Mouse (Mus musculus) hindbrain, embryonic 11.5 days (tissue): ENCODE measurements around the gene Gm21992. TPM values are rescaled to one million over a fixed set of nuclear protein-coding genes. Genes with fewer than 3 reads are reported as not detected.
A peak's percentile ranks its signal among the peaks of the same experiment; 100 is the strongest.
"Not testable (repeated sequence)": the region's sequence is repeated elsewhere in the genome, so short reads cannot be mapped to it uniquely, and the experiment has no call there.

Experiments
- ATAC-seq: fragments of 200-750 bp; cut with Nextera tagmentation; 2 replicates; pipeline ENCODE4 v1.8.0; 2017; ENCODE audit warnings: mild to moderate bottlenecking, moderate TSS enrichment, moderate library complexity; ENCODE audit not compliant: low FRiP score
- DNase-seq: peaks from one replicate; pipeline ENCODE4 v3.0.0-alpha.2; 2015; ENCODE audit warnings: low spot score
- H3K27ac ChIP-seq: fragments of 300-500 bp; sonication (generic); 2 replicates; pipeline ENCODE4 v1.5.1; 2014; ENCODE audit warnings: mild to moderate bottlenecking, low read depth, low read length
- H3K27me3 ChIP-seq: fragments of 300-500 bp; sonication (generic); 2 replicates; pipeline ENCODE4 v1.6.1; 2014; ENCODE audit warnings: mild to moderate bottlenecking, low read length, moderate library complexity, mixed read lengths; ENCODE audit not compliant: control insufficient read depth, insufficient read depth
- H3K36me3 ChIP-seq: fragments of 300-500 bp; sonication (generic); 2 replicates; pipeline ENCODE4 v1.6.1; 2014; ENCODE audit warnings: mild to moderate bottlenecking, low read length, moderate library complexity, mixed read lengths; ENCODE audit not compliant: control insufficient read depth, insufficient read depth
- H3K4me1 ChIP-seq: fragments of 300-500 bp; sonication (generic); replicated peaks from 2 replicates; pipeline ENCODE4 v1.6.1; 2014; ENCODE audit warnings: low read length, mixed read lengths; ENCODE audit not compliant: control insufficient read depth, insufficient read depth
- H3K4me2 ChIP-seq: fragments of 300-500 bp; sonication (generic); replicated peaks from 2 replicates; pipeline ENCODE4 v1.6.1; 2014; ENCODE audit warnings: mild to moderate bottlenecking, low read depth, low read length
- H3K4me3 ChIP-seq: fragments of 300-500 bp; sonication (generic); 2 replicates; pipeline ENCODE4 v1.5.1; 2014; ENCODE audit warnings: low read depth, low read length
- H3K9ac ChIP-seq: fragments of 300-500 bp; sonication (generic); 2 replicates; pipeline ENCODE4 v1.6.1; 2014; ENCODE audit warnings: low read depth, low read length
- H3K9me3 ChIP-seq: fragments of 300-500 bp; sonication (generic); 2 replicates; pipeline ENCODE4 v1.6.1; 2016; ENCODE audit warnings: low read length; ENCODE audit not compliant: control insufficient read depth
- WGBS: fragments of 180-500 bp; shearing (Covaris S2); extraction: QIAGEN DNeasy Blood & Tissue Kit; methylation state at CpG from one replicate; pipeline ENCODE4 v1.1.7; 2014; 5-methylcytosine and 5-hydroxymethylcytosine counted together
- polyA plus RNA-seq: library from polyadenylated mRNA; unstranded; fragments of >200 nt; fragmentation: Nextera tagmentation; extraction: Ambion mirVana; gene quantifications from 2 replicates; pipeline ENCODE4 v1.2.1, GENCODE M21; 2014

Gene Gm21992
- polyA plus RNA-seq, 1 experiment from 2014 or later: 37.1 TPM

- WGBS: 92% methylated on average over 2 of the region's 2 CpGs
- no peaks in the 10 kb centered on the region for H3K4me1 ChIP-seq
- H3K4me3 ChIP-seq: no peak overlapping the region
- ATAC-seq: no peak
- H3K27me3 ChIP-seq: no peaks in the 10 kb centered on the region
- H3K36me3 ChIP-seq: peaks cover 10% of the 10 kb centered on the region
- H3K27ac ChIP-seq: no peak overlapping the region
- H3K4me2 ChIP-seq: no peak overlapping the region
- no peak for DNase-seq
- no peaks in the 10 kb centered on the region for H3K9me3 ChIP-seq
- no peak overlapping the region for H3K9ac ChIP-seq
Observed at GRCm38 (mm10) chr19:4782891-4783290, 28.5 kb downstream of the Gm21992 start.

- WGBS: 84% methylated on average over 3 of the region's 3 CpGs
- no peak overlapping the region for H3K27ac ChIP-seq
- no peaks in the 10 kb centered on the region for H3K36me3 ChIP-seq
Observed at GRCm38 (mm10) chr19:4772785-4773184, 38.6 kb downstream of the Gm21992 start.

GRCm38 (mm10) chr19:4767507-4768148, 43.8 kb downstream of the Gm21992 start:
- H3K9ac ChIP-seq: no peak overlapping the region
- DNase-seq (no peak), ATAC-seq (no peak)
- H3K36me3 ChIP-seq: no peaks in the 10 kb centered on the region
- 90% methylated on average over 8 of the region's 12 CpGs for WGBS
- no peaks in the 10 kb centered on the region for H3K27me3 ChIP-seq
- no peaks in the 10 kb centered on the region for H3K9me3 ChIP-seq
- no peak overlapping the region for H3K4me2 ChIP-seq
- no peak overlapping the region for H3K27ac ChIP-seq
- H3K4me3 ChIP-seq: no peak overlapping the region
- no peaks in the 10 kb centered on the region for H3K4me1 ChIP-seq

More at GRCm38 (mm10) chr19:4772785-4773184, 38.6 kb downstream of the Gm21992 start:
- no peaks in the 10 kb centered on the region for H3K4me1 ChIP-seq
- H3K4me3 ChIP-seq: no peak overlapping the region
- DNase-seq (no peak), ATAC-seq (no peak)
- H3K27me3 ChIP-seq: no peaks in the 10 kb centered on the region
- no peak overlapping the region for H3K9ac ChIP-seq
- H3K9me3 ChIP-seq: no peaks in the 10 kb centered on the region
- H3K4me2 ChIP-seq: no peak overlapping the region

GRCm38 (mm10) chr19:4762876-4763275, 48.5 kb downstream of the Gm21992 start:
- peaks cover 3% of the 10 kb centered on the region; the same call in 1 of the 2 replicates for H3K36me3 ChIP-seq
- H3K9me3 ChIP-seq: no peaks in the 10 kb centered on the region
- no peak overlapping the region for H3K4me3 ChIP-seq
- no peaks in the 10 kb centered on the region for H3K27me3 ChIP-seq
- H3K9ac ChIP-seq: no peak overlapping the region
- 76% methylated on average over 1 of the region's 1 CpGs for WGBS
- H3K4me1 ChIP-seq: no peaks in the 10 kb centered on the region
- no peak overlapping the region for H3K27ac ChIP-seq
- ATAC-seq (no peak), DNase-seq (no peak)
- no peak overlapping the region for H3K4me2 ChIP-seq

GRCm38 (mm10) chr19:4760544-4760943, 50.9 kb downstream of the Gm21992 start:
- ATAC-seq, DNase-seq, H3K27me3 ChIP-seq, H3K9ac ChIP-seq, H3K36me3 ChIP-seq, H3K4me3 ChIP-seq, H3K9me3 ChIP-seq, H3K4me2 ChIP-seq, H3K4me1 ChIP-seq, H3K27ac ChIP-seq: not testable (repeated sequence)
- WGBS: 94% methylated on average over 8 of the region's 8 CpGs

- WGBS: 10% methylated on average over 9 of the region's 9 CpGs
Observed at GRCm38 (mm10) chr19:4756921-4757320, 54.5 kb downstream of the Gm21992 start.

GRCm38 (mm10) chr19:4756193-4756911, 55.1 kb downstream of the Gm21992 start, which contains the start of gene Rbm4b:
Rbm4b (plus strand) TSS chr19:4756497.
- WGBS: under 1% methylated on average over 65 of the region's 65 CpGs
- Histone ChIP-seq H3K27me3 (no peaks in the 10 kb centered on the region), H3K4me3 (peak within 1 kb of the TSS; percentile 68), H3K9me3 (no peaks in the 10 kb centered on the region), H3K9ac (peak within 1 kb of the TSS; percentile 86), H3K27ac (peak within 1 kb of the TSS; percentile 97), H3K36me3 (no peaks in the 10 kb centered on the region), H3K4me1 (peaks cover 3% of the 10 kb centered on the region; the same call in 1 of the 2 replicates), H3K4me2 (peak within 1 kb of the TSS; percentile 67)
- peak; percentile 100 for DNase-seq
- peak; percentile 97 for ATAC-seq

More at GRCm38 (mm10) chr19:4756921-4757320, 54.5 kb downstream of the Gm21992 start:
- Histone ChIP-seq H3K9ac (peak overlapping the region; percentile 86), H3K9me3 (no peaks in the 10 kb centered on the region), H3K4me3 (peak overlapping the region; percentile 68), H3K27me3 (no peaks in the 10 kb centered on the region), H3K4me1 (peaks cover 3% of the 10 kb centered on the region; the same call in 1 of the 2 replicates), H3K36me3 (peaks cover 2% of the 10 kb centered on the region; the same call in 1 of the 2 replicates), H3K4me2 (peak overlapping the region; percentile 67), H3K27ac (peak overlapping the region; percentile 97)
- DNase-seq (no peak), ATAC-seq (no peak)

GRCm38 (mm10) chr19:4755565-4756192, 55.7 kb downstream of the Gm21992 start:
- WGBS: under 1% methylated on average over 10 of the region's 10 CpGs
- peaks cover 3% of the 10 kb centered on the region; the same call in 1 of the 2 replicates for H3K4me1 ChIP-seq
- peak overlapping the region; percentile 62 for H3K4me2 ChIP-seq
- no peaks in the 10 kb centered on the region for H3K36me3 ChIP-seq
- peak overlapping the region; percentile 64 for H3K9ac ChIP-seq
- H3K9me3 ChIP-seq: no peaks in the 10 kb centered on the region
- no peaks in the 10 kb centered on the region for H3K27me3 ChIP-seq
- peak overlapping the region; percentile 97 for H3K27ac ChIP-seq
- ATAC-seq: peak; percentile 83
- H3K4me3 ChIP-seq: peak overlapping the region; percentile 68
- peak; percentile 92 for DNase-seq
